Mouse (Mus musculus): Measurements from ENCODE around the gene Pbx3. TPM values are rescaled to one million over a fixed set of nuclear protein-coding genes. Genes with fewer than 3 reads are reported as not detected.

The Pbx3 gene
- polyA plus RNA-seq, 1 experiment from 2014 or later: 19.6 TPM

DNA sequence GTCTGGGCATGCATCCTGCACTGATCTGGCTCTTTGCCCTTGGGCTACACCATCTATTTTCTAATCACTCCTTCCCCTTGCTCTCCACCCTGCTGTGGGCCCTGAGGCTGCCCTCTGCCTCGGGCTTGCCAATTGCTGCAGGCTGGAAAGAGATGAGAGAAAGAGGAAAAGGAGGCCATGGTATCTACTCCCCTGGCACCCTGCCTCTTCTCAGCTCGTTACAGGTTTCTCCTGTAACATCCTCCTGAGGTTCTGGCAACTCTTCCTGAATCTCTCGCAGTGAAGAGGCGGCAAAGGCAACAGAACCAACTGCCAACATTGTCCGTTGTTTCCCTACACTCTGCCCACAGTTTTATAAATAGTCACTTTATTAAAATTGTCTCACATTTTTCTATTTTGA, 179.7 kb downstream of the Pbx3 start:
- Histone ChIP-seq H3K4me3 (ENCODE audit: low read depth, low read length) (no peak overlapping the region), H3K27ac (ENCODE audit: low read depth, low read length) (no peak overlapping the region), H3K9me3 (ENCODE audit: control insufficient read depth, low read length) (no peaks in the 10 kb centered on the region), H3K4me2 (no peak overlapping the region), H3K27me3 (replicated peaks; ENCODE audit: control insufficient read depth, insufficient read depth, low read length) (no peaks in the 10 kb centered on the region), H3K9ac (ENCODE audit: low read depth, low read length) (no peak overlapping the region), H3K4me1 (replicated peaks; ENCODE audit: control insufficient read depth, insufficient read depth, low read length) (no peaks in the 10 kb centered on the region), H3K36me3 (ENCODE audit: control insufficient read depth, insufficient read depth, low read length) (no peaks in the 10 kb centered on the region)
- no peak for DNase-seq (ENCODE audit: low spot score)
- no peak for ATAC-seq (replicated peaks; ENCODE audit: low FRiP score)
- WGBS: 78% methylated on average over 5 of the region's 5 CpGs

DNA sequence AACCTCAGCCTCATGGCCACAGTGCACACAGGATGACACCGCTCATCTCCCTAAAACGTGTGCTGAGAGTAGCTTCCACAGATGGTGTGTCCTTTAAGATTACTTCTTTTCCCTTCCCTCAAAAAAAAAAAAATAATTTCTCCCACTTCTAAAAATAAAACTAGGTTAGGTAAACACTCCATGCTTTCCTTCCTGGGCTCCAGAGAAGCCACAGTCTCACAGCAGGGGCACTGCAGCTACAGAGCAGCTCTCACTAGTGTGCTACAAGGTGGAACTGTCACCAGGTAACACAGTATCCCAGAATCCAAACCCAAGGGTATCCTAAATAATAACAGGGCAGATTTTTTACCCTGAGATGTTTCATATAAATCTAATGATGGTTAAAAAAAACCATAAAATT, 185.6 kb downstream of the Pbx3 start:
- DNase-seq (ENCODE audit: low spot score): no peak
- Histone ChIP-seq H3K27me3 (replicated peaks; ENCODE audit: control insufficient read depth, insufficient read depth, low read length) (no peaks in the 10 kb centered on the region), H3K36me3 (ENCODE audit: control insufficient read depth, insufficient read depth, low read length) (no peaks in the 10 kb centered on the region), H3K4me2 (no peak overlapping the region), H3K27ac (ENCODE audit: low read depth, low read length) (no peak overlapping the region), H3K9ac (ENCODE audit: low read depth, low read length) (no peak overlapping the region), H3K9me3 (ENCODE audit: control insufficient read depth, low read length) (no peaks in the 10 kb centered on the region), H3K4me3 (ENCODE audit: low read depth, low read length) (no peak overlapping the region), H3K4me1 (replicated peaks; ENCODE audit: control insufficient read depth, insufficient read depth, low read length) (no peaks in the 10 kb centered on the region)
- 77% methylated on average over 2 of the region's 2 CpGs for WGBS
- no peak for ATAC-seq (replicated peaks; ENCODE audit: low FRiP score)

DNA sequence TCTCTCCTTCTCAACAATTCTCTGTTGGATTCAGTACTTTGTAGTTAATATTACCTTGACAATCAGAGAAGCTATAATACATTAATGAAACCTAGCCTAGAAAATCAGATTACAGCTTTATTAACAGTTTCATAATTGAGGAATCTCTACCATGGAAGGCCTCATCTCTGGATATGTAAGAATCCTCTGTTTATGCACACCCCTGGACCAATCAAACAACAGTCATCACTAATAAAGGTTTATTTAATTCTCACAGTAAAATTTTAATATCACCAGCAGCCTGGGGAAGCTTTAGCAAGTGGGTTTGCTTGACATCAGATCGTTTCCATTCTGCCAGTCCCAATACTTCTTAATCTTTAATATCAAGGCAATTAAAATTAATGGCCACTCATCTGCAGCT, 191.3 kb downstream of the Pbx3 start:
- Histone ChIP-seq H3K9me3 (ENCODE audit: control insufficient read depth, low read length) (no peaks in the 10 kb centered on the region), H3K9ac (ENCODE audit: low read depth, low read length) (no peak overlapping the region), H3K4me3 (ENCODE audit: low read depth, low read length) (no peak overlapping the region), H3K27me3 (replicated peaks; ENCODE audit: control insufficient read depth, insufficient read depth, low read length) (no peaks in the 10 kb centered on the region), H3K4me2 (no peak overlapping the region), H3K36me3 (ENCODE audit: control insufficient read depth, insufficient read depth, low read length) (no peaks in the 10 kb centered on the region), H3K27ac (ENCODE audit: low read depth, low read length) (no peak overlapping the region), H3K4me1 (replicated peaks; ENCODE audit: control insufficient read depth, insufficient read depth, low read length) (no peaks in the 10 kb centered on the region)
- 87% methylated on average over 1 of the region's 1 CpGs for WGBS
- DNase-seq (ENCODE audit: low spot score) (no peak), ATAC-seq (replicated peaks; ENCODE audit: low FRiP score) (no peak)

DNA sequence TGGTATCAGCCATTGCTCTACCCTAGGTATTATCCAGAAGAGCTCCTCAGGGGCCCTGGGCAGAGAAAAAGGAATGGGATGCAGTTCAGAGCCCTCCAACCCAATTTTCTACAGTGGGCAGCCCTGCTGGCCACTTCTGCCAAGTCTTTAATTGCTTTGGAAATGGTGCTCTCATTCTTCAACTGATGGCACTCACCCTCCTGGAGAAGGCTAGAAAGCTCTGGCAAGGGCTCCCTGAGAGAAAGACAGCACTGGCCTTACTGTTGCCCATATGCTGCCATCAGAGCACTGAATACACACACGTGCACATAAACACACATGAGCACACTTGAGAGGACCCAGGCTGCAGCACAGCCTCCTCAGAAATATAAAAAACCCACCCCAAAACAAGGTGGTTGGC, 193.6 kb downstream of the Pbx3 start:
- no peaks in the 10 kb centered on the region for H3K27me3 ChIP-seq (replicated peaks; ENCODE audit: control insufficient read depth, insufficient read depth, low read length)
- no peak for DNase-seq (ENCODE audit: low spot score)
- WGBS: 79% methylated on average over 1 of the region's 1 CpGs

DNA sequence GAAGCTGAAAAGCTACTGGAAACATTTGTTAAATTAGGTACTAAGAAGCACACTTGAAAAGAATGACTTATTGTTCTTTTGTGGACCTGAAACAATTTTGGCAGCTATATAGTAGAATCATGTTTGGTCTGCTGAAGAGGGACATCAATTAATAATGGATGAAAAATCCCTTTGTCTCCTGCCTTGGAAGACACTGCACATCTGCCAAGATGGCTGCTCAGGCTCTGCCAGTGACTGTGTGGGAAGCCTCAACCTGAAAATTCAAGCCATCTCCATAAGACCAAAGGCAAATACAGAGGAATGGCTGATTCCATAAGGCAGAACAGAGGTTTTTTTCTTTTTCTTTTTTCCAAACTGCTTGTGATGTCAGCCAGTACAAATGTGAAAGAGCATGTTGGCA, 194.3 kb downstream of the Pbx3 start:
- Histone ChIP-seq H3K9me3 (ENCODE audit: control insufficient read depth, low read length) (no peaks in the 10 kb centered on the region), H3K27ac (ENCODE audit: low read depth, low read length) (no peak overlapping the region), H3K4me2 (no peak overlapping the region), H3K4me3 (ENCODE audit: low read depth, low read length) (no peak overlapping the region), H3K27me3 (replicated peaks; ENCODE audit: control insufficient read depth, insufficient read depth, low read length) (no peaks in the 10 kb centered on the region), H3K4me1 (replicated peaks; ENCODE audit: control insufficient read depth, insufficient read depth, low read length) (no peaks in the 10 kb centered on the region), H3K9ac (ENCODE audit: low read depth, low read length) (no peak overlapping the region), H3K36me3 (ENCODE audit: control insufficient read depth, insufficient read depth, low read length) (no peaks in the 10 kb centered on the region)
- DNase-seq (ENCODE audit: low spot score): no peak
- ATAC-seq (replicated peaks; ENCODE audit: low FRiP score): no peak

More for the DNA sequence above, 193.6 kb downstream of the Pbx3 start:
- Histone ChIP-seq H3K4me3 (ENCODE audit: low read depth, low read length) (no peak overlapping the region), H3K9me3 (ENCODE audit: control insufficient read depth, low read length) (no peaks in the 10 kb centered on the region), H3K36me3 (ENCODE audit: control insufficient read depth, insufficient read depth, low read length) (no peaks in the 10 kb centered on the region), H3K4me1 (replicated peaks; ENCODE audit: control insufficient read depth, insufficient read depth, low read length) (no peaks in the 10 kb centered on the region), H3K27ac (ENCODE audit: low read depth, low read length) (no peak overlapping the region), H3K4me2 (no peak overlapping the region), H3K9ac (ENCODE audit: low read depth, low read length) (no peak overlapping the region)
- no peak for ATAC-seq (replicated peaks; ENCODE audit: low FRiP score)

DNA sequence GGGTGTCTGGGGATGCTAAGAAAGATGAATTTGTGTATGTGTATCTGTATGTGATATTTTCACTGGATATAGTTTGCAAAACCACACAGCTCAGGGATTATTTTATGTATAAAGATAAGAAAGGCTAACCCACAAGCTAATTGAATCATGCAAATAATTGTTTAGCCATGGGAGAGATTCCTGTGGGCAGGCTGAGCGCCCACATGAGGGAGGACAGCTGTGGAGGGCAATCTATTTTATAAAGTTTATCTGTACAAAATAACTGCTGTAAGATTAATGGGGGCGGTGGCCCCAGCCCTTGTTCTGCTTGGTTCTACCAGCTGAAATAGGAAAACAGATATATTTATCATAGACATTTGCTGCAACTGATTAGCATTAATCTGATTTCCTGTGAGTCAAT, 202.5 kb downstream of the Pbx3 start:
- Histone ChIP-seq H3K36me3 (ENCODE audit: control insufficient read depth, insufficient read depth, low read length) (no peaks in the 10 kb centered on the region), H3K4me2 (no peak overlapping the region), H3K4me1 (replicated peaks; ENCODE audit: control insufficient read depth, insufficient read depth, low read length) (no peaks in the 10 kb centered on the region), H3K9ac (ENCODE audit: low read depth, low read length) (no peak overlapping the region), H3K9me3 (ENCODE audit: control insufficient read depth, low read length) (no peaks in the 10 kb centered on the region), H3K27me3 (replicated peaks; ENCODE audit: control insufficient read depth, insufficient read depth, low read length) (no peaks in the 10 kb centered on the region), H3K4me3 (ENCODE audit: low read depth, low read length) (no peak overlapping the region), H3K27ac (ENCODE audit: low read depth, low read length) (no peak overlapping the region)
- WGBS: 74% methylated on average over 2 of the region's 2 CpGs
- DNase-seq (ENCODE audit: low spot score) (no peak), ATAC-seq (replicated peaks; ENCODE audit: low FRiP score) (no peak)

DNA sequence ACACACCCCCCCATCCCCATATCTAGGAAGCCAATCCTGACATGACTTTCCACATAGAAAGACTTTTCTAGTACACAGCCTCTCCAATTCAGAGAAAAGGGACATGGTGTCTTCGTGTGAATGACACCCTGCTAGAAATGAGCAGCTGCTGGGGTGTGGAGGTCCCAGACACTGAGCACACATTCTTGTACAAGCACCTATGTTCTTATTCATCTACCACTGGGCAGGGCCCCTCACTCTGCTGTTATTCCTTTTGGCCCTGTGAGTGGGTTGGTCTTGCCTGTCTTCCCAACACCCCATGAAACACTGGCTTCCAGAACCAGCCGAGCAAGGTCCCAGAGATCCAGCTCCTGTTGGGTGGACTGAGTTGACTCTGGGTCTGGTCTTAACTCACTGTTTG, 203.3 kb downstream of the Pbx3 start:
- no peaks in the 10 kb centered on the region for H3K36me3 ChIP-seq (ENCODE audit: control insufficient read depth, insufficient read depth, low read length)
- H3K27me3 ChIP-seq (replicated peaks; ENCODE audit: control insufficient read depth, insufficient read depth, low read length): no peaks in the 10 kb centered on the region
- no peak overlapping the region for H3K4me2 ChIP-seq
- DNase-seq (ENCODE audit: low spot score) (no peak), ATAC-seq (replicated peaks; ENCODE audit: low FRiP score) (no peak)
- H3K27ac ChIP-seq (ENCODE audit: low read depth, low read length): no peak overlapping the region
- H3K4me3 ChIP-seq (ENCODE audit: low read depth, low read length): no peak overlapping the region
- 86% methylated on average over 2 of the region's 2 CpGs for WGBS
- no peak overlapping the region for H3K9ac ChIP-seq (ENCODE audit: low read depth, low read length)
- no peaks in the 10 kb centered on the region for H3K9me3 ChIP-seq (ENCODE audit: control insufficient read depth, low read length)
- H3K4me1 ChIP-seq (replicated peaks; ENCODE audit: control insufficient read depth, insufficient read depth, low read length): no peaks in the 10 kb centered on the region

DNA sequence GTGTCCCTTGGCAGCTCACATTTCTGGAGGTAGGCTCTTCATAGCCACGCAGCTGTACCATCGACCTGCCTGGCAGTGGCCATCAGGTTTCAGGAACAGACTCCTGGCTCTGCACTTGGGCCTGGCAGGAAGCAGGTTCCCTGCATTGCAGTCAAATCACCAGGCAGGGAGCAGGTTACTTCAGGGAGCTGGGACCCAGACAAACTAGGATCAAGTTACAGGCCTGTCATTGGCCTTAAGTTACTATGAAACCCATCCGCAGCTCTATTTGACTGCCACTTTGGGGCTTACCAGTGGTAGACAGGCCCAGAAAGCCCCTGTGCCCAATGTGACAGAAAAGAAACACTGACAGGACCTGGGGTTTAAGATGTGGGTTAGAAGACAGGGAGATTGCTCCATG, 204.8 kb downstream of the Pbx3 start:
- 55% methylated on average over 3 of the region's 3 CpGs for WGBS
- H3K27ac ChIP-seq (ENCODE audit: low read depth, low read length): no peak overlapping the region
- no peaks in the 10 kb centered on the region for H3K4me1 ChIP-seq (replicated peaks; ENCODE audit: control insufficient read depth, insufficient read depth, low read length)
- no peak overlapping the region for H3K4me3 ChIP-seq (ENCODE audit: low read depth, low read length)
- no peak for DNase-seq (ENCODE audit: low spot score)
- no peaks in the 10 kb centered on the region for H3K27me3 ChIP-seq (replicated peaks; ENCODE audit: control insufficient read depth, insufficient read depth, low read length)
- no peaks in the 10 kb centered on the region for H3K36me3 ChIP-seq (ENCODE audit: control insufficient read depth, insufficient read depth, low read length)
- H3K9me3 ChIP-seq (ENCODE audit: control insufficient read depth, low read length): no peaks in the 10 kb centered on the region
- H3K9ac ChIP-seq (ENCODE audit: low read depth, low read length): no peak overlapping the region
- no peak for ATAC-seq (replicated peaks; ENCODE audit: low FRiP score)
- no peak overlapping the region for H3K4me2 ChIP-seq

DNA sequence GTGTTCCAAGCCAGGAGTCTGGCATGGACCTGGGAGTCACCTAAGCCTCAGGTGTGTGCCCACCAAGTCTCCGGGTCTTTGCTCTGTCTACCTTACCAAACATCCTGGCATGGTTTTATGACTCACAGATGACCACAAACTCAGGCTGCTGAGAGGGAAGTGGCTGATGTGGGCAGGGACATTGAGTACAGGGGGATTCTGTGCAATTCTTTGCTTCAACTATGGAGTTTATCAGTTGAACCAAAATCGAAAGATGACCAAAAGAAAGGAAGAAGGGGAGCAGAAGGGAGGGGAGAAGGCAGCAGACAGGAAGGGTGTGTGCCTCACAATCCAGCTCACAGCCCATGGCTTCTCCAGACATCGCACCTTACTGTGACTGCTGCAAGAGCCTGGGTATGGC, 210.5 kb downstream of the Pbx3 start:
- Histone ChIP-seq H3K4me1 (replicated peaks; ENCODE audit: control insufficient read depth, insufficient read depth, low read length) (no peaks in the 10 kb centered on the region), H3K27ac (ENCODE audit: low read depth, low read length) (no peak overlapping the region), H3K27me3 (replicated peaks; ENCODE audit: control insufficient read depth, insufficient read depth, low read length) (no peaks in the 10 kb centered on the region), H3K36me3 (ENCODE audit: control insufficient read depth, insufficient read depth, low read length) (no peaks in the 10 kb centered on the region), H3K4me2 (no peak overlapping the region), H3K9me3 (ENCODE audit: control insufficient read depth, low read length) (no peaks in the 10 kb centered on the region), H3K4me3 (ENCODE audit: low read depth, low read length) (no peak overlapping the region), H3K9ac (ENCODE audit: low read depth, low read length) (no peak overlapping the region)
- DNase-seq (ENCODE audit: low spot score) (no peak), ATAC-seq (replicated peaks; ENCODE audit: low FRiP score) (no peak)
- 59% methylated on average over 3 of the region's 3 CpGs for WGBS

Measured in liver, embryonic 11.5 days (tissue).